Mouse (Mus musculus) MEL (cell line): Measurements from ENCODE around the gene Coasy. TPM values are rescaled to one million over a fixed set of nuclear protein-coding genes. Genes with fewer than 3 reads are reported as not detected.
A peak's percentile ranks its signal among the peaks of the same experiment; 100 is the strongest.

ENCODE experiments used
- DNase-seq: peaks from one replicate; pipeline ENCODE4 v3.0.0; 2011; ENCODE audit warnings: low read depth, low spot score
- H3K27ac ChIP-seq: 2 replicates; pipeline ENCODE4 v1.5.1; 2012; ENCODE audit warnings: low read depth, mild to moderate bottlenecking, control low read depth, low read length, moderate library complexity; ENCODE audit not compliant: control insufficient read depth
- H3K27me3 ChIP-seq, 2 experiments: fragments of 150-350 bp in 1 of 2; sonication (generic) in 1 of 2; 2 replicates each; pipeline ENCODE4 v1.6.1; 2012; ENCODE audit warnings: low read length in 2 of 2, mild to moderate bottlenecking in 2 of 2, improper control_type of control experiment in 1 of 2, moderate library complexity in 1 of 2; ENCODE audit not compliant: insufficient read depth in 2 of 2, control insufficient read depth in 1 of 2
- H3K36me3 ChIP-seq, 2 experiments: 2 replicates each; pipeline ENCODE4 v1.6.1; 2012 to 2014; ENCODE audit warnings: low read length in 2 of 2, improper control_type of control experiment in 1 of 2, inconsistent platforms in 1 of 2, mild to moderate bottlenecking in 1 of 2; ENCODE audit not compliant: insufficient read depth in 2 of 2, control insufficient read depth in 1 of 2
- H3K4me1 ChIP-seq, 2 experiments: fragments of 150-350 bp in 1 of 2; sonication (generic) in 1 of 2; 2 replicates each; pipeline ENCODE4 v1.6.1; 2012; ENCODE audit warnings: low read length in 2 of 2, improper control_type of control experiment in 1 of 2, mild to moderate bottlenecking in 1 of 2; ENCODE audit not compliant: insufficient read depth in 2 of 2, control insufficient read depth in 1 of 2
- H3K4me3 ChIP-seq, 2 experiments: fragments of 150-350 bp in 1 of 2; sonication (generic) in 1 of 2; 2 replicates each; pipeline ENCODE4 v1.5.1; 2012; ENCODE audit warnings: low read depth in 2 of 2, low read length in 2 of 2, mild to moderate bottlenecking in 2 of 2, moderate library complexity in 2 of 2, control low read depth in 1 of 2, improper control_type of control experiment in 1 of 2; ENCODE audit not compliant: control insufficient read depth in 1 of 2, insufficient read depth in 1 of 2
- H3K79me2 ChIP-seq: 2 replicates; pipeline ENCODE4 v1.6.1; 2012; ENCODE audit warnings: mild to moderate bottlenecking, low read length, moderate library complexity; ENCODE audit not compliant: control insufficient read depth, poor library complexity, insufficient read depth
- H3K9ac ChIP-seq: 2 replicates; pipeline ENCODE4 v1.6.1; 2012; ENCODE audit warnings: low read depth, mild to moderate bottlenecking, control low read depth, low read length, moderate library complexity; ENCODE audit not compliant: control insufficient read depth, poor library complexity, severe bottlenecking
- H3K9me3 ChIP-seq: fragments of 150-350 bp; sonication (generic); replicated peaks from 2 replicates; pipeline ENCODE4 v1.6.1; 2012; ENCODE audit warnings: mild to moderate bottlenecking, low read length, improper control_type of control experiment, moderate library complexity; ENCODE audit not compliant: insufficient read depth
- BHLHE40 ChIP-seq: IDR thresholded peaks from 2 replicates; pipeline ENCODE4 v1.6.1; 2012; ENCODE audit warnings: low read depth, mild to moderate bottlenecking, inconsistent platforms, low read length, improper control_type of control experiment, borderline replicate concordance
- CHD2 ChIP-seq: IDR thresholded peaks from 2 replicates; pipeline ENCODE4 v1.6.1; 2011; ENCODE audit warnings: low read length, improper control_type of control experiment
- CTCF ChIP-seq, 3 experiments: IDR thresholded peaks in 2 of 3; conservative IDR thresholded peaks in 1 of 3; 2 replicates each; pipeline ENCODE4 v1.5.1; 2011 to 2012; ENCODE audit warnings: low read length in 3 of 3, low read depth in 2 of 3, mild to moderate bottlenecking in 2 of 3, improper control_type of control experiment in 1 of 3, inconsistent platforms in 1 of 3, mixed read lengths in 1 of 3, moderate library complexity in 1 of 3; ENCODE audit not compliant: control insufficient read depth in 1 of 3, insufficient read depth in 1 of 3, poor library complexity in 1 of 3, severe bottlenecking in 1 of 3
- GABPA ChIP-seq: IDR thresholded peaks from 2 replicates; pipeline ENCODE4 v1.6.1; 2012; ENCODE audit warnings: low read depth, mild to moderate bottlenecking, inconsistent platforms, low read length, improper control_type of control experiment, moderate library complexity
- GATA1 ChIP-seq: IDR thresholded peaks from 2 replicates; pipeline ENCODE4 v1.6.1; 2011; ENCODE audit warnings: low read depth, low read length, improper control_type of control experiment
- JUND ChIP-seq: IDR thresholded peaks from 2 replicates; pipeline ENCODE4 v1.6.1; 2011; ENCODE audit warnings: low read depth, mild to moderate bottlenecking, improper control_type of control experiment, low read length
- MEF2A ChIP-seq: IDR thresholded peaks from 2 replicates; pipeline ENCODE4 v1.6.1; 2014; ENCODE audit warnings: low read depth, mild to moderate bottlenecking, inconsistent platforms, low read length, improper control_type of control experiment; ENCODE audit not compliant: poor library complexity, insufficient replicate concordance, severe bottlenecking; ENCODE audit errors: extremely low read depth
- MXI1 ChIP-seq: IDR thresholded peaks from 2 replicates; pipeline ENCODE4 v1.6.1; 2011; ENCODE audit warnings: mild to moderate bottlenecking, low read depth, low read length, improper control_type of control experiment
- MYC ChIP-seq: IDR thresholded peaks from 2 replicates; pipeline ENCODE4 v1.6.1; 2011; ENCODE audit warnings: low read depth, mild to moderate bottlenecking, low read length, improper control_type of control experiment, moderate library complexity
- NRF1 ChIP-seq: IDR thresholded peaks from 2 replicates; pipeline ENCODE4 v1.6.1; 2014; ENCODE audit warnings: low read depth, mild to moderate bottlenecking, inconsistent platforms, low read length, improper control_type of control experiment, moderate library complexity; ENCODE audit not compliant: poor library complexity, insufficient read depth, severe bottlenecking
- POLR2A ChIP-seq, 2 experiments: IDR thresholded peaks; 2 replicates each; pipeline ENCODE4 v1.6.1; 2011 to 2012; ENCODE audit warnings: low read length in 2 of 2, mild to moderate bottlenecking in 2 of 2, control low read depth in 1 of 2, improper control_type of control experiment in 1 of 2, low read depth in 1 of 2, moderate library complexity in 1 of 2; ENCODE audit not compliant: control insufficient read depth in 1 of 2, insufficient read depth in 1 of 2, poor library complexity in 1 of 2
- POLR2AphosphoS2 ChIP-seq: IDR thresholded peaks from 2 replicates; pipeline ENCODE4 v1.6.1; 2011; ENCODE audit warnings: low read length, improper control_type of control experiment
- SIN3A ChIP-seq: IDR thresholded peaks from 2 replicates; pipeline ENCODE4 v1.6.1; 2012; ENCODE audit warnings: low read length, improper control_type of control experiment, inconsistent platforms
- SMC3 ChIP-seq: IDR thresholded peaks from 2 replicates; pipeline ENCODE4 v1.6.1; 2011; ENCODE audit warnings: low read depth, low read length, improper control_type of control experiment
- TBP ChIP-seq: IDR thresholded peaks from 2 replicates; pipeline ENCODE4 v1.8.0; 2011; ENCODE audit warnings: low read depth, low read length, improper control_type of control experiment
- UBTF ChIP-seq: IDR thresholded peaks from 2 replicates; pipeline ENCODE4 v1.6.1; 2012; ENCODE audit warnings: low read depth, mild to moderate bottlenecking, inconsistent platforms, low read length, improper control_type of control experiment, moderate library complexity, borderline replicate concordance; ENCODE audit not compliant: insufficient read depth
- USF2 ChIP-seq, 2 experiments: IDR thresholded peaks; 2 replicates each; pipeline ENCODE4 v1.6.1; 2011 to 2012; ENCODE audit warnings: improper control_type of control experiment in 2 of 2, low read length in 2 of 2, borderline replicate concordance in 1 of 2, inconsistent platforms in 1 of 2, low read depth in 1 of 2, mild to moderate bottlenecking in 1 of 2; ENCODE audit not compliant: insufficient read depth in 1 of 2
- ZMIZ1 ChIP-seq: IDR thresholded peaks from 2 replicates; pipeline ENCODE4 v1.6.1; 2012; ENCODE audit warnings: low read depth, mild to moderate bottlenecking, inconsistent platforms, low read length, improper control_type of control experiment, moderate library complexity
- ZNF384 ChIP-seq: IDR thresholded peaks from 2 replicates; pipeline ENCODE4 v1.6.1; 2012; ENCODE audit warnings: low read depth, mild to moderate bottlenecking, inconsistent platforms, low read length, improper control_type of control experiment
- polyA plus RNA-seq, 2 experiments: library from polyadenylated mRNA; stranded (reverse) in 1 of 2; unstranded in 1 of 2; fragments of >175 nt in 1 of 2; fragments of >200 nt in 1 of 2; gene quantifications; 2 replicates each; pipeline versions ENCODE4 v1.2.1 to v1.2.4; 2012; ENCODE audit warnings: low replicate concordance in 2 of 2, low read depth in 1 of 2; ENCODE audit not compliant: insufficient read length in 2 of 2, insufficient read depth in 1 of 2, missing spikeins in 1 of 2
- total RNA-seq: library from RNA; depleted of rRNA; stranded (reverse); fragments of 300-350 nt; gene quantifications from 2 replicates; pipeline ENCODE4 v1.2.3, GENCODE M21; 2012

The Coasy gene
- total and polyA plus RNA-seq, 3 experiments, result 34.8 to 44.2 TPM; not detected in 1

DNA sequence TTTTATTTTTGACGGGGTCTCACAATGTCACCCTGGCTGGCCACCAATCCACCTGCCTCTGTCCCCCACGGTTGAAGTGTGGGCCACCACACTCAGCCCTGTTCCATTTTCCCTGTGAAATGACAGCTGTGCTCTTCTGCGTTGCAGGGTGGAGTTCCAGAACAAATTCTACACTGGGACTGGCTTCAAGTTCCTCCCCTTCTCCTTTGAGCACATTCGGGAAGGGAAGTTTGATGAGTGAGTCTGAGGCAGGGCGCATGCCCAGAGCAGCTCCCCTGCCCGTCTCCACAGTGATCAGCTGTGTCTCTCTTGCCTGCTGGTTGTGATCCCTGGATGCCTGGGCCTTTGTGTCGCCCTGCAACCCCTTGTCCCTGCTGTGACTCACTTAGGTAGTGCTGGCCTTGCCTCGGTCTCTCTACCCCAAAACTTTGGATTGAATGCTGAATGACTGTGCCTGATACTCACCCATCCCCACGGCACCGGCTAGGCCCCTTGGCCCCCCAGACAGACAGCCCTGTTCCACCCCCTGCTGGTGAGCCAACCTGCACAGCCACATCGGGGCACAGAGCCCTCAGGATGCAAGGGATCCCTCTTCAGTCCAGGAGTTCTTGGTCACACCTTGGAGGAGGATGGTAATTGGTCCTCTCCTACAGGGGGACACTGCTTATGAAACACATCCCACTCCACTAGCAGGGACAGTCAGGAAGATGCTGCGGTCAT, 20.0 kb upstream of the Coasy start:
- Histone ChIP-seq H3K9ac (no peak overlapping the region), H3K4me3 (no peak overlapping the region), H3K4me1 (peaks cover 12 to 23% of the 10 kb centered on the region in 2 experiments), H3K9me3 (no peaks in the 10 kb centered on the region), H3K79me2 (no peaks in the 10 kb centered on the region), H3K36me3 (peaks cover 0 to 16% of the 10 kb centered on the region in 2 experiments; a peak in 2 of 4 replicates), H3K27me3 (no peaks in the 10 kb centered on the region), H3K27ac (no peak overlapping the region)
- DNase-seq, result no peak
- TF ChIP-seq TBP (no peak), POLR2AphosphoS2 (no peak), POLR2A (IDR thresholded peaks at IDR 0.05; ENCODE audit: control insufficient read depth in 1 of 2, insufficient read depth in 1 of 2, low read depth in 1 of 2, low read length in 2 of 2, poor library complexity in 1 of 2) (no peak), BHLHE40 (no peak), ZNF384 (no peak), GATA1 (no peak), MYC (no peak), MXI1 (no peak), SIN3A (no peak), NRF1 (no peak), SMC3 (no peak), UBTF (no peak), USF2 (IDR thresholded peaks at IDR 0.05; ENCODE audit: borderline replicate concordance in 1 of 2, insufficient read depth in 1 of 2, low read depth in 1 of 2, low read length in 2 of 2) (no peak), GABPA (no peak), CTCF (IDR thresholded peaks at IDR 0.05 in 2 of 3, conservative IDR thresholded peaks at IDR 0.05 in 1 of 3; ENCODE audit: control insufficient read depth in 1 of 3, insufficient read depth in 1 of 3, low read depth in 2 of 3, low read length in 3 of 3, poor library complexity in 1 of 3, severe bottlenecking in 1 of 3) (no peak), ZMIZ1 (no peak), CHD2 (no peak)

DNA sequence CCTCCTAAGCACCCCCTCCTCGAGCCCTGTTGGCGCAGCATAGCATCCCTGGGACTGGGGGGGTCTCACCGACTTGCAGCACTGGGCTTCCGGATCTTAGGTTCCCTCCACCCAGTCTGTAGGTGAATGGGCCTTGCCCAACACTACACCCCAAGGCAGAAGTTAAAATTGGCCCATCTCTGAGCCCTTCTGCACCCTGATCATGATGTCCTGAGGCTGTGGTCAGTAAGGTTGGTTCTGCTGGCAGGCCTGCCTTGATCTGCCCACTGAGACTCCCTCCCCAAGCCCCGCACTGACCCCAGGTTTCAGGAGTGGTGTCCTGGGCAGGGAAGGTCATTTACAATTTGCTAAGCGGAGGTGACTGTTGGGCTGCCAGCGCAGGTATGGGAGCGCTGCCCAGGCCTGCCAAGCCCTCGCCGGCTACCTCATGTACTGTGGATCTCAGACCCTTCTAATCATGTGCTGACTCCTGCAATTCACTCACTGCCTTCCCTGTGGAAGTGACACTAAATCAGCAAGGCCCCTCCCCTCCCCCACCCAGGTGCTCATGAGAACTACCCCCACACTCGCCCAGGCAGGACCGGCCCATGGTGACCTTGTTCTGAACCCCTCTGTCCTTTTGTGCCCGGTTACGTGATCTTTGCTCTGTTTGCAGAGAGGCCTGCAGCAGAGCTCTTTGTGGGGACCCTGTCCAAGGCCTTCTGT, 19.2 kb upstream of the Coasy start:
- H3K4me3 ChIP-seq, result no peak overlapping the region
- TF ChIP-seq MEF2A (no peak), CTCF (IDR thresholded peaks at IDR 0.05 in 2 of 3, conservative IDR thresholded peaks at IDR 0.05 in 1 of 3; ENCODE audit: control insufficient read depth in 1 of 3, insufficient read depth in 1 of 3, low read depth in 2 of 3, low read length in 3 of 3, poor library complexity in 1 of 3, severe bottlenecking in 1 of 3) (no peak), JUND (no peak)
- TF ChIP-seq, all 39 proteins: peak for 0
- H3K36me3 ChIP-seq, result peaks cover 0 to 16% of the 10 kb centered on the region in 2 experiments; a peak in 2 of 4 replicates
- H3K9me3 ChIP-seq, result no peaks in the 10 kb centered on the region
- peak overlapping the region; percentile 67 for H3K27ac ChIP-seq
- no peaks in the 10 kb centered on the region for H3K27me3 ChIP-seq
- peaks cover 12 to 24% of the 10 kb centered on the region in 2 experiments for H3K4me1 ChIP-seq
- no peaks in the 10 kb centered on the region for H3K79me2 ChIP-seq
- DNase-seq, result no peak
- peak overlapping the region; percentile 39 for H3K9ac ChIP-seq
